Mouse (Mus musculus): ENCODE data around the gene St3gal6. TPM values are rescaled to one million over a fixed set of nuclear protein-coding genes. Genes with fewer than 3 reads are reported as not detected.

Gene St3gal6
- total and polyA plus RNA-seq, 3 experiments: 167 to 420 (median 240) TPM

DNA sequence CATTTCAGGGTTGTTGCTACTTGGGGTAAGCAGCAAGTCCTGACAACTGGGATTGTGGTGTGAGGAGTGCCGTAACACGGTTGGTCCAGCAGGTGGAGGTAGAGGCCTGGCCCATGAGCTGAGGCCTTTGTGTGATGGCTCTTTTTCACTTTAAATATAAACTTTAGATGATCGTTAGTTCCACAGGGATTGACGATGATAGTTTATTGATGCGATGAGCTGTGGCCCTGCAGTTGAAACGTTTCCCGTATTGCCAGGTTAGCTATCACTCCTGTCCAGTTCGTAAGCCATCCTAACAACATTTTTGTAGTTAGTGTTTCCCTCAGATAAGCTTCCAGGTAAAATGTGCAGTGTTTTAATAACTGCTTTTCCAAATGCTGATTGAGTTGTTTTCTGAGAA is 69.4 kb downstream of the St3gal6 start (continued):
- TF ChIP-seq MEF2A (IDR thresholded peaks at IDR 0.05; ENCODE audit: borderline replicate concordance, low read depth, low read length) (peak; percentile 55; the same call in 1 of the 2 replicates), JUND (conservative IDR thresholded peaks at IDR 0.05; ENCODE audit: low read depth, low read length) (no peak; the same call in 1 of the 2 replicates), POLR2AphosphoS2 (IDR thresholded peaks at IDR 0.05; ENCODE audit: low read depth, low read length) (no peak), CTCF (conservative IDR thresholded peaks at IDR 0.05 in 1 of 2, IDR thresholded peaks at IDR 0.05 in 1 of 2; ENCODE audit: low read depth in 2 of 2, low read length in 2 of 2) (peak; percentile 98 to 99), KAT2A (IDR thresholded peaks at IDR 0.05; ENCODE audit: insufficient replicate concordance, low read length) (no peak), POLR2A (IDR thresholded peaks at IDR 0.05; ENCODE audit: low read depth, low read length) (no peak), JUN (IDR thresholded peaks at IDR 0.05; ENCODE audit: insufficient read depth, low read depth, low read length) (no peak), RAD21 (IDR thresholded peaks at IDR 0.05; ENCODE audit: low read depth, low read length) (no peak; the same call in none of the 2 replicates), HCFC1 (IDR thresholded peaks at IDR 0.05; ENCODE audit: low read depth, low read length) (peak; percentile 32; the same call in 1 of the 2 replicates)

- no peak overlapping the region for H3K4me2 ChIP-seq (ENCODE audit: insufficient read depth, low read depth, poor library complexity, severe bottlenecking)
- TF ChIP-seq E2F4 (IDR thresholded peaks at IDR 0.05; ENCODE audit: insufficient replicate concordance, low read depth, low read length): no peak
- TF ChIP-seq MXI1 (IDR thresholded peaks at IDR 0.05; ENCODE audit: low read depth, low read length): no peak
- TF ChIP-seq ZNF384 (IDR thresholded peaks at IDR 0.05; ENCODE audit: low read depth, low read length): no peak
- no peak for TF ChIP-seq IRF4 (IDR thresholded peaks at IDR 0.05; ENCODE audit: low read depth, low read length)
- TF ChIP-seq MAX (IDR thresholded peaks at IDR 0.05; ENCODE audit: low read length): no peak
- no peak for TF ChIP-seq RAD21 (IDR thresholded peaks at IDR 0.05; ENCODE audit: low read depth, low read length)
- no peak for TF ChIP-seq HCFC1 (IDR thresholded peaks at IDR 0.05; ENCODE audit: low read depth, low read length)
- TF ChIP-seq EP300 (IDR thresholded peaks at IDR 0.05; ENCODE audit: low read length): no peak
- TF ChIP-seq NRF1 (IDR thresholded peaks at IDR 0.05; ENCODE audit: low read depth, low read length): no peak
- H3K9ac ChIP-seq (ENCODE audit: insufficient read depth, low read depth): no peak overlapping the region
- no peak overlapping the region for H3K27ac ChIP-seq (ENCODE audit: insufficient read depth, low read depth)
- H3K4me3 ChIP-seq (replicated peaks in 1 of 3; ENCODE audit: low read depth in 2 of 3, low read length in 2 of 3, poor library complexity in 1 of 3): no peak overlapping the region
- DNase-seq (ENCODE audit: extremely low read depth): no peak
- peaks cover 0 to 11% of the 10 kb centered on the region in 2 experiments; a peak in 2 of 4 replicates for H3K4me1 ChIP-seq (ENCODE audit: control insufficient read depth in 1 of 2, insufficient read depth in 2 of 2)
- no peaks in the 10 kb centered on the region for H3K9me3 ChIP-seq (replicated peaks; ENCODE audit: low read length)
- dilution Hi-C loops (cut with MboI; ENCODE audit: extremely low pct_ligation_motif_present, extremely low pct_unique_long_range_greater_than_20kb, low sequenced_read_pairs): no loop called here
- H3K36me3 ChIP-seq (replicated peaks in 1 of 2; ENCODE audit: control insufficient read depth in 1 of 2, insufficient read depth in 1 of 2, low read length in 1 of 2): peaks cover 0 to 10% of the 10 kb centered on the region in 2 experiments
- no peaks in the 10 kb centered on the region for H3K27me3 ChIP-seq (replicated peaks)
- in situ Hi-C loops (cut with MboI; ENCODE audit: low pct_ligation_motif_present, low pct_unique_long_range_greater_than_20kb, low sequenced_read_pairs): loop anchor here (5.0 to 10.0 kb wide), 2 partner anchors 208 to 951 kb away; partner anchors contain the start of gene Gabrr3
- no peaks in the 10 kb centered on the region for H3K79me2 ChIP-seq (replicated peaks; ENCODE audit: control insufficient read depth, extremely low read depth, insufficient read depth, poor library complexity, severe bottlenecking)
These were observed 70.2 kb downstream of the St3gal6 start for GRCm38 (mm10) chr16:58453820-58454219.

- Histone ChIP-seq H3K79me2 (replicated peaks; ENCODE audit: control insufficient read depth, extremely low read depth, insufficient read depth, poor library complexity, severe bottlenecking) (no peaks in the 10 kb centered on the region), H3K4me2 (ENCODE audit: insufficient read depth, low read depth, poor library complexity, severe bottlenecking) (no peak overlapping the region), H3K4me3 (replicated peaks in 1 of 3; ENCODE audit: low read depth in 2 of 3, low read length in 2 of 3, poor library complexity in 1 of 3) (no peak overlapping the region), H3K9ac (ENCODE audit: insufficient read depth, low read depth) (no peak overlapping the region), H3K4me1 (ENCODE audit: control insufficient read depth in 1 of 2, insufficient read depth in 2 of 2) (peaks cover 0 to 11% of the 10 kb centered on the region in 2 experiments; a peak in 2 of 4 replicates), H3K9me3 (replicated peaks; ENCODE audit: low read length) (no peaks in the 10 kb centered on the region), H3K27me3 (replicated peaks) (no peaks in the 10 kb centered on the region), H3K27ac (ENCODE audit: insufficient read depth, low read depth) (no peak overlapping the region), H3K36me3 (replicated peaks in 1 of 2; ENCODE audit: control insufficient read depth in 1 of 2, insufficient read depth in 1 of 2, low read length in 1 of 2) (peaks cover 0 to 10% of the 10 kb centered on the region in 2 experiments)
- no peak for TF ChIP-seq MAFK (IDR thresholded peaks at IDR 0.05; ENCODE audit: insufficient replicate concordance, low read length)
- no peak for TF ChIP-seq CHD2 (IDR thresholded peaks at IDR 0.05; ENCODE audit: low read length)
- no peak for TF ChIP-seq ELF1 (IDR thresholded peaks at IDR 0.05; ENCODE audit: low read depth, low read length)
- TF ChIP-seq HCFC1 (IDR thresholded peaks at IDR 0.05; ENCODE audit: low read depth, low read length): no peak
- TF ChIP-seq CTCF (conservative IDR thresholded peaks at IDR 0.05 in 1 of 2, IDR thresholded peaks at IDR 0.05 in 1 of 2; ENCODE audit: low read depth in 2 of 2, low read length in 2 of 2): no peak
- no peak for TF ChIP-seq IRF4 (IDR thresholded peaks at IDR 0.05; ENCODE audit: low read depth, low read length)
- TF ChIP-seq ZC3H11A (IDR thresholded peaks at IDR 0.05; ENCODE audit: low read depth, low read length): no peak
- TF ChIP-seq ZNF384 (IDR thresholded peaks at IDR 0.05; ENCODE audit: low read depth, low read length): no peak
- no peak for TF ChIP-seq PAX5 (IDR thresholded peaks at IDR 0.05; ENCODE audit: low read length)
- TF ChIP-seq TBP (conservative IDR thresholded peaks at IDR 0.05; ENCODE audit: low read depth, low read length): no peak
- TF ChIP-seq CHD1 (IDR thresholded peaks at IDR 0.05; ENCODE audit: low read depth, low read length): no peak
- no peak for TF ChIP-seq BHLHE40 (IDR thresholded peaks at IDR 0.05; ENCODE audit: low read depth, low read length)
- no peak for TF ChIP-seq MYC (IDR thresholded peaks at IDR 0.05; ENCODE audit: low read depth, low read length)
- TF ChIP-seq MAX (IDR thresholded peaks at IDR 0.05; ENCODE audit: low read length): no peak
- TF ChIP-seq JUND (conservative IDR thresholded peaks at IDR 0.05; ENCODE audit: low read depth, low read length): no peak
- no peak for TF ChIP-seq MEF2A (IDR thresholded peaks at IDR 0.05; ENCODE audit: borderline replicate concordance, low read depth, low read length)
- dilution Hi-C loops (cut with MboI; ENCODE audit: extremely low pct_ligation_motif_present, extremely low pct_unique_long_range_greater_than_20kb, low sequenced_read_pairs): no loop called here
- in situ Hi-C loops (cut with MboI; ENCODE audit: low pct_ligation_motif_present, low pct_unique_long_range_greater_than_20kb, low sequenced_read_pairs): loop anchor here (5.0 to 10.0 kb wide), 2 partner anchors 209 to 952 kb away; partner anchors contain the start of gene Gabrr3
- DNase-seq (ENCODE audit: extremely low read depth): no peak
These were observed 70.9 kb downstream of the St3gal6 start for GRCm38 (mm10) chr16:58453138-58453537.

All from CH12.LX (cell line).